Mouse (Mus musculus) heart, adult 8-10 months (tissue): ENCODE data around the gene Alad. TPM values are rescaled to one million over a fixed set of nuclear protein-coding genes. Genes with fewer than 3 reads are reported as not detected.

ENCODE experiments used
- DNase-seq: peaks from one replicate; pipeline ENCODE4 v3.0.0; 2022; ENCODE audit warnings: low spot score
- total RNA-seq, 4 experiments: library from RNA; stranded (reverse); gene quantifications; 2 replicates each; pipeline ENCODE4 v1.2.4; 2022

The Alad gene
- total RNA-seq: 10 to 100 TPM; 71.0 to 88.7 (median 82.7) TPM

- DNase-seq: peak; percentile 86
These were observed at the start of gene Alad for GRCm38 (mm10) chr4:62519849-62520233. Alad (minus strand) TSS chr4:62519918.

GRCm38 (mm10) chr4:62568359-62568758 lies 48.6 kb upstream of the Alad start:
- DNase-seq: no peak

GRCm38 (mm10) chr4:62567696-62568095 lies 48.0 kb upstream of the Alad start:
- DNase-seq: no peak

- DNase-seq: no peak
These were observed 46.8 kb upstream of the Alad start for GRCm38 (mm10) chr4:62566530-62566929.

- no peak for DNase-seq
These were observed 42.3 kb upstream of the Alad start for GRCm38 (mm10) chr4:62562006-62562405.

GRCm38 (mm10) chr4:62561630-62562001 lies 41.9 kb upstream of the Alad start:
- no peak for DNase-seq

- DNase-seq: peak; percentile 86
These were observed 41.4 kb upstream of the Alad start for GRCm38 (mm10) chr4:62560963-62561629.

- DNase-seq: no peak
These were observed 40.1 kb upstream of the Alad start, which contains the start of gene Rgs3 for GRCm38 (mm10) chr4:62559797-62560329. Rgs3 (plus strand) TSS chr4:62559847.

GRCm38 (mm10) chr4:62557436-62557835 lies 37.7 kb upstream of the Alad start:
- no peak for DNase-seq

GRCm38 (mm10) chr4:62551966-62552365 lies 32.2 kb upstream of the Alad start:
- DNase-seq: no peak

- no peak for DNase-seq
These were observed 25.1 kb upstream of the Alad start for GRCm38 (mm10) chr4:62544801-62545200.

- DNase-seq: no peak
These were observed 24.1 kb upstream of the Alad start for GRCm38 (mm10) chr4:62543782-62544181.

- DNase-seq: no peak
These were observed 22.1 kb upstream of the Alad start for GRCm38 (mm10) chr4:62541802-62542201.

GRCm38 (mm10) chr4:62533729-62534128 lies 14.0 kb upstream of the Alad start:
- DNase-seq: no peak

- DNase-seq: no peak
These were observed 7.9 kb upstream of the Alad start for GRCm38 (mm10) chr4:62527655-62528054.

- no peak for DNase-seq
These were observed 6.5 kb upstream of the Alad start for GRCm38 (mm10) chr4:62526256-62526655.

- no peak for DNase-seq
These were observed 5.7 kb upstream of the Alad start for GRCm38 (mm10) chr4:62525489-62525811.

- peak; percentile 96 for DNase-seq
These were observed 5.2 kb upstream of the Alad start, which contains the start of the genes Pole3 and 4933430I17Rik for GRCm38 (mm10) chr4:62524651-62525488. Pole3 (minus strand) TSS chr4:62525068. 4933430I17Rik (plus strand) TSS chr4:62525369.

- no peak for DNase-seq
These were observed 1.2 kb upstream of the Alad start for GRCm38 (mm10) chr4:62520892-62521400.

GRCm38 (mm10) chr4:62519122-62519848 lies 433 bp downstream of the Alad start:
- no peak for DNase-seq

GRCm38 (mm10) chr4:62518416-62519121 lies 1.1 kb downstream of the Alad start:
- no peak for DNase-seq
